Comparison of ENCODE assay signal across 20 mouse cellular contexts in genomic region chr5:151022026-151022425, GRCm38 (mm10).
DNase-seq lines count a peak whose midpoint lies in the region.
"Had no signal": no experiment of that assay in that cellular context is flagged by ENCODE, and none has a peak within 500 bp of the region (broad histone marks: within the 10 kb centered on the region; RNA-seq: fewer than 3 reads in every experiment).

No protein-coding gene starts in this region.

- intact Hi-C loops in gastrocnemius, postnatal 14 days (cut with DNase I; ENCODE audit: low total_unique reads), result no loop called here

- no peaks in the 10 kb centered on the region for H3K27me3 ChIP-seq in limb, embryonic 10.5 days (ENCODE audit: low read depth, poor library complexity, severe bottlenecking)
- H3K27me3 ChIP-seq: embryonic facial prominence, embryonic 15.5 days; heart, embryonic 15.5 days; midbrain, embryonic 15.5 days; neural tube, embryonic 13.5 days had no signal

- peak overlapping the region; percentile 8; the same call in 1 of the 2 replicates for H3K27ac ChIP-seq in limb, embryonic 10.5 days
- H3K27ac ChIP-seq: heart, embryonic 15.5 days; hindbrain, postnatal 0 days; macrophage; neural tube, embryonic 13.5 days had no signal

- no peaks in the 10 kb centered on the region for H3K9me3 ChIP-seq in limb, embryonic 10.5 days (replicated peaks)
- H3K9me3 ChIP-seq: embryonic facial prominence, embryonic 15.5 days; heart, embryonic 15.5 days; midbrain, embryonic 15.5 days; neural tube, embryonic 13.5 days had no signal

- WGBS in limb, embryonic 10.5 days, result 92% methylated on average over 7 of the region's 7 CpGs

- DNase-seq in gastrocnemius, postnatal 14 days, result peak; percentile 16
- no peak for DNase-seq in gastrocnemius, postnatal 10 days
- DNase-seq in right cerebral cortex, adult 2 months (ENCODE audit: low spot score in 2 of 2), result peak; percentile 33 to 36
- no peak for DNase-seq in right cerebral cortex, adult 18-20 months
- no peak for DNase-seq in limb, embryonic 10.5 days (ENCODE audit: low spot score)
- DNase-seq in urinary bladder, adult 2 months (ENCODE audit: low spot score), result no peak
- DNase-seq in liver, result no peak
- DNase-seq: adrenal gland, postnatal 10 days; cerebellum, adult 9-10 months; kidney, adult 9 months; kidney, postnatal 14 days; liver, postnatal 0 days; retina, postnatal 1 day; thymus, postnatal 14 days had no signal

- H3K4me1 ChIP-seq in limb, embryonic 10.5 days, result peaks cover 69% of the 10 kb centered on the region

- no peaks in the 10 kb centered on the region for H3K36me3 ChIP-seq in limb, embryonic 10.5 days
- H3K36me3 ChIP-seq: embryonic facial prominence, embryonic 15.5 days; heart, embryonic 15.5 days; midbrain, embryonic 15.5 days; neural tube, embryonic 13.5 days had no signal

- no peak overlapping the region for H3K4me3 ChIP-seq in limb, embryonic 10.5 days
- H3K4me3 ChIP-seq: embryonic facial prominence, embryonic 15.5 days; heart, embryonic 15.5 days; midbrain, embryonic 15.5 days; neural tube, embryonic 13.5 days had no signal

Comparison
In these comparisons a context has a peak if more than half of its experiments do, and no peak if none do; other contexts are left out.
1. DNase-seq: peak in gastrocnemius, postnatal 14 days (single experiment) and right cerebral cortex, adult 2 months (2 of 2); none in gastrocnemius, postnatal 10 days (single experiment), right cerebral cortex, adult 18-20 months (single experiment), limb, embryonic 10.5 days (single experiment), urinary bladder, adult 2 months (single experiment) and liver (single experiment).